Mouse (Mus musculus): Measurements from ENCODE around the gene Ankrd2. TPM values are rescaled to one million over a fixed set of nuclear protein-coding genes. Genes with fewer than 3 reads are reported as not detected.

Ankrd2 gene
- total and polyA plus RNA-seq, 3 experiments = not detected

- H3K27ac ChIP-seq (ENCODE audit: control insufficient read depth, low read depth, low read length) = no peak overlapping the region
- no peaks in the 10 kb centered on the region for H3K4me1 ChIP-seq (ENCODE audit: control insufficient read depth in 1 of 2, insufficient read depth in 2 of 2, low read length in 2 of 2)
- H3K4me3 ChIP-seq (ENCODE audit: control insufficient read depth in 1 of 2, insufficient read depth in 1 of 2, low read depth in 2 of 2, low read length in 2 of 2) = no peak overlapping the region
- no peaks in the 10 kb centered on the region for H3K36me3 ChIP-seq (ENCODE audit: control insufficient read depth in 1 of 2, insufficient read depth in 2 of 2, low read length in 2 of 2)
- no peak overlapping the region for H3K9ac ChIP-seq (ENCODE audit: control insufficient read depth, low read depth, low read length, poor library complexity, severe bottlenecking)
- H3K27me3 ChIP-seq (ENCODE audit: control insufficient read depth in 1 of 2, insufficient read depth in 2 of 2, low read length in 2 of 2) = no peaks in the 10 kb centered on the region
- H3K9me3 ChIP-seq (replicated peaks; ENCODE audit: insufficient read depth, low read length) = no peaks in the 10 kb centered on the region
- no peaks in the 10 kb centered on the region for H3K79me2 ChIP-seq (ENCODE audit: control insufficient read depth, insufficient read depth, low read length, poor library complexity)
- peak; percentile 87 for DNase-seq (ENCODE audit: low read depth, low spot score)
- no peak for TF ChIP-seq POLR2AphosphoS2 (IDR thresholded peaks at IDR 0.05; ENCODE audit: low read length)
- peak; percentile 96 for TF ChIP-seq SMC3 (IDR thresholded peaks at IDR 0.05; ENCODE audit: low read depth, low read length)
- TF ChIP-seq RCOR1 (IDR thresholded peaks at IDR 0.05; ENCODE audit: low read depth, low read length) = no peak
- peak; percentile 88 for TF ChIP-seq ZC3H11A (IDR thresholded peaks at IDR 0.05; ENCODE audit: low read depth, low read length)
- TF ChIP-seq E2F4 (IDR thresholded peaks at IDR 0.05; ENCODE audit: borderline replicate concordance, low read depth, low read length) = no peak
- no peak for TF ChIP-seq USF1 (IDR thresholded peaks at IDR 0.05; ENCODE audit: low read depth, low read length)
- TF ChIP-seq BHLHE40 (IDR thresholded peaks at IDR 0.05; ENCODE audit: borderline replicate concordance, low read depth, low read length) = no peak
- peak; percentile 98 to 99 (median 99) for TF ChIP-seq CTCF (IDR thresholded peaks at IDR 0.05 in 2 of 3, conservative IDR thresholded peaks at IDR 0.05 in 1 of 3; ENCODE audit: control insufficient read depth in 1 of 3, insufficient read depth in 1 of 3, low read depth in 2 of 3, low read length in 3 of 3, poor library complexity in 1 of 3, severe bottlenecking in 1 of 3)
- TF ChIP-seq RAD21 (IDR thresholded peaks at IDR 0.05; ENCODE audit: low read depth, low read length) = peak; percentile 94
- no peak for TF ChIP-seq NELFE (IDR thresholded peaks at IDR 0.05; ENCODE audit: low read depth, low read length)
- 0 out of 2 replicates have a peak, but pooled peaks have one; percentile 37 for TF ChIP-seq TBP (IDR thresholded peaks at IDR 0.05; ENCODE audit: low read depth, low read length)
- TF ChIP-seq NRF1 (IDR thresholded peaks at IDR 0.05; ENCODE audit: insufficient read depth, low read depth, low read length, poor library complexity, severe bottlenecking) = no peak
- TF ChIP-seq MAZ (IDR thresholded peaks at IDR 0.05; ENCODE audit: low read depth, low read length) = no peak
- TF ChIP-seq ETS1 (IDR thresholded peaks at IDR 0.05; ENCODE audit: low read depth, low read length) = no peak
- TF ChIP-seq HCFC1 (IDR thresholded peaks at IDR 0.05; ENCODE audit: low read depth, low read length) = no peak
- TF ChIP-seq ZKSCAN1 (IDR thresholded peaks at IDR 0.05; ENCODE audit: low read depth, low read length) = no peak
- TF ChIP-seq POLR2AphosphoS5 (IDR thresholded peaks at IDR 0.05; ENCODE audit: borderline replicate concordance, low read depth, low read length) = no peak
Measured at GRCm38 (mm10) chr19:42026158-42026557, 9.6 kb upstream of the Ankrd2 start.

GRCm38 (mm10) chr19:42031112-42031511 lies 4.7 kb upstream of the Ankrd2 start:
- Histone ChIP-seq H3K4me1 (ENCODE audit: control insufficient read depth in 1 of 2, insufficient read depth in 2 of 2, low read length in 2 of 2) (peaks cover 0 to 7% of the 10 kb centered on the region in 2 experiments; a peak in 3 of 4 replicates), H3K9me3 (replicated peaks; ENCODE audit: insufficient read depth, low read length) (no peaks in the 10 kb centered on the region), H3K27me3 (ENCODE audit: control insufficient read depth in 1 of 2, insufficient read depth in 2 of 2, low read length in 2 of 2) (no peaks in the 10 kb centered on the region), H3K79me2 (ENCODE audit: control insufficient read depth, insufficient read depth, low read length, poor library complexity) (no peaks in the 10 kb centered on the region), H3K36me3 (ENCODE audit: control insufficient read depth in 1 of 2, insufficient read depth in 2 of 2, low read length in 2 of 2) (no peaks in the 10 kb centered on the region), H3K27ac (ENCODE audit: control insufficient read depth, low read depth, low read length) (no peak overlapping the region), H3K4me3 (ENCODE audit: control insufficient read depth in 1 of 2, insufficient read depth in 1 of 2, low read depth in 2 of 2, low read length in 2 of 2) (no peak overlapping the region), H3K9ac (ENCODE audit: control insufficient read depth, low read depth, low read length, poor library complexity, severe bottlenecking) (no peak overlapping the region)
- DNase-seq (ENCODE audit: low read depth, low spot score) = no peak
- TF ChIP-seq TBP (IDR thresholded peaks at IDR 0.05; ENCODE audit: low read depth, low read length) (no peak), MEF2A (IDR thresholded peaks at IDR 0.05; ENCODE audit: extremely low read depth, insufficient replicate concordance, low read depth, low read length, poor library complexity, severe bottlenecking) (no peak), GABPA (IDR thresholded peaks at IDR 0.05; ENCODE audit: low read depth, low read length) (no peak), TAL1 (IDR thresholded peaks at IDR 0.05; ENCODE audit: low read length) (no peak), UBTF (IDR thresholded peaks at IDR 0.05; ENCODE audit: borderline replicate concordance, insufficient read depth, low read depth, low read length) (no peak), MYB (IDR thresholded peaks at IDR 0.05; ENCODE audit: low read depth, low read length) (no peak), ELF1 (IDR thresholded peaks at IDR 0.05; ENCODE audit: low read depth, low read length) (no peak)

Measured in MEL (cell line).